Mouse (Mus musculus): Measurements from ENCODE around the gene Ttc8.

GRCm38 (mm10) chr12:98996581-98996988 lies 76.2 kb downstream of the Ttc8 start:
- TF ChIP-seq MXI1 (IDR thresholded peaks at IDR 0.05; ENCODE audit: low read depth, low read length) (no peak), GABPA (IDR thresholded peaks at IDR 0.05; ENCODE audit: insufficient replicate concordance, low read depth, low read length) (no peak), CTCF (conservative IDR thresholded peaks at IDR 0.05 in 1 of 2, IDR thresholded peaks at IDR 0.05 in 1 of 2; ENCODE audit: low read depth in 2 of 2, low read length in 2 of 2) (no peak), POLR2A (IDR thresholded peaks at IDR 0.05; ENCODE audit: low read depth, low read length) (no peak), USF2 (conservative IDR thresholded peaks at IDR 0.05; ENCODE audit: low read depth, low read length) (no peak), EP300 (IDR thresholded peaks at IDR 0.05; ENCODE audit: low read length) (no peak), MAZ (IDR thresholded peaks at IDR 0.05; ENCODE audit: low read depth, low read length) (no peak), HCFC1 (IDR thresholded peaks at IDR 0.05; ENCODE audit: low read depth, low read length) (no peak), UBTF (IDR thresholded peaks at IDR 0.05; ENCODE audit: low read depth, low read length) (no peak), ZNF384 (IDR thresholded peaks at IDR 0.05; ENCODE audit: low read depth, low read length) (no peak)

All from CH12.LX (cell line).